Mouse (Mus musculus) cerebral cortex, adult 2 months (tissue): ENCODE measurements around the gene Creb5.

Source experiments
- WGBS: fragments of 180-500 bp; shearing (Covaris S2); methylation state at CpG from one replicate; pipeline ENCODE4 v1.1.7; 2018; 5-methylcytosine and 5-hydroxymethylcytosine counted together

Creb5 gene

GRCm38 (mm10) chr6:53319543-53320325 lies 32.7 kb downstream of the Creb5 start:
- WGBS = 42% methylated on average over 17 of the region's 17 CpGs

- 51% methylated on average over 9 of the region's 9 CpGs for WGBS
Measured at GRCm38 (mm10) chr6:53337398-53337797, 50.3 kb downstream of the Creb5 start.

GRCm38 (mm10) chr6:53352311-53352960 lies 65.4 kb downstream of the Creb5 start:
- 92% methylated on average over 9 of the region's 9 CpGs for WGBS

GRCm38 (mm10) chr6:53356328-53356727 lies 69.3 kb downstream of the Creb5 start:
- 89% methylated on average over 1 of the region's 1 CpGs for WGBS

- 95% methylated on average over 5 of the region's 5 CpGs for WGBS
Measured at GRCm38 (mm10) chr6:53363535-53363934, 76.5 kb downstream of the Creb5 start.

GRCm38 (mm10) chr6:53363981-53364391 lies 76.9 kb downstream of the Creb5 start:
- 68% methylated on average over 4 of the region's 4 CpGs for WGBS

- 88% methylated on average over 5 of the region's 5 CpGs for WGBS
Measured at GRCm38 (mm10) chr6:53369147-53369546, 82.1 kb downstream of the Creb5 start.

- WGBS = 84% methylated on average over 5 of the region's 5 CpGs
Measured at GRCm38 (mm10) chr6:53369928-53370327, 82.9 kb downstream of the Creb5 start.

GRCm38 (mm10) chr6:53371962-53372361 lies 84.9 kb downstream of the Creb5 start:
- 45% methylated on average over 9 of the region's 9 CpGs for WGBS

GRCm38 (mm10) chr6:53374315-53374941 lies 87.4 kb downstream of the Creb5 start:
- WGBS = 82% methylated on average over 3 of the region's 3 CpGs

- WGBS = 99% methylated on average over 5 of the region's 5 CpGs
Measured at GRCm38 (mm10) chr6:53389277-53389676, 102.2 kb downstream of the Creb5 start.

- WGBS = 16% methylated on average over 6 of the region's 6 CpGs
Measured at GRCm38 (mm10) chr6:53390413-53390812, 103.3 kb downstream of the Creb5 start.

GRCm38 (mm10) chr6:53394026-53394425 lies 107.0 kb downstream of the Creb5 start:
- 65% methylated on average over 7 of the region's 7 CpGs for WGBS

- 40% methylated on average over 4 of the region's 4 CpGs for WGBS
Measured at GRCm38 (mm10) chr6:53395208-53395607, 108.1 kb downstream of the Creb5 start.

- 67% methylated on average over 3 of the region's 3 CpGs for WGBS
Measured at GRCm38 (mm10) chr6:53396421-53396820, 109.4 kb downstream of the Creb5 start.

GRCm38 (mm10) chr6:53397797-53398196 lies 110.7 kb downstream of the Creb5 start:
- 71% methylated on average over 4 of the region's 4 CpGs for WGBS

GRCm38 (mm10) chr6:53398297-53399140 lies 111.4 kb downstream of the Creb5 start:
- 51% methylated on average over 18 of the region's 18 CpGs for WGBS

- 91% methylated on average over 6 of the region's 6 CpGs for WGBS
Measured at GRCm38 (mm10) chr6:53401364-53401763, 114.3 kb downstream of the Creb5 start.

- WGBS = 96% methylated on average over 7 of the region's 7 CpGs
Measured at GRCm38 (mm10) chr6:53402551-53402950, 115.5 kb downstream of the Creb5 start.

- 85% methylated on average over 6 of the region's 6 CpGs for WGBS
Measured at GRCm38 (mm10) chr6:53409183-53409582, 122.1 kb downstream of the Creb5 start.

GRCm38 (mm10) chr6:53421345-53421744 lies 134.3 kb downstream of the Creb5 start:
- 80% methylated on average over 3 of the region's 3 CpGs for WGBS

- 63% methylated on average over 7 of the region's 7 CpGs for WGBS
Measured at GRCm38 (mm10) chr6:53429368-53429767, 142.3 kb downstream of the Creb5 start.
